Mouse (Mus musculus) left cerebral cortex, adult 2 months (tissue): ENCODE results near the gene Hoxc5. TPM values are rescaled to one million over a fixed set of nuclear protein-coding genes. Genes with fewer than 3 reads are reported as not detected.

Source experiments
- DNase-seq, 2 experiments: peaks; one replicate each; pipeline ENCODE4 v3.0.0; 2021 to 2022; ENCODE audit warnings: low spot score in 2 of 2, mixed read lengths in 1 of 2; ENCODE audit errors: extremely low spot score in 1 of 2
- H3K27ac ChIP-seq: fragments of 200-600 bp; 2 replicates; pipeline ENCODE4 v1.8.1; 2022
- H3K4me3 ChIP-seq: fragments of 200-600 bp; 2 replicates; pipeline ENCODE4 v1.8.1; 2022
- CTCF ChIP-seq: fragments of 200-600 bp; IDR thresholded peaks from 2 replicates; pipeline ENCODE4 v1.8.1; 2022; ENCODE audit warnings: antibody characterized with exemption, mild to moderate bottlenecking, moderate library complexity
- intact Hi-C: fragments of 180-260 bp; cut with DNase I; formaldehyde crosslinking; loops from one replicate; pipeline ENCODE4 v1.15.1; 2025
- total RNA-seq, 2 experiments: library from RNA; stranded (reverse); gene quantifications; 2 replicates each; pipeline ENCODE4 v1.2.3; 2021

The Hoxc5 gene
- total RNA-seq, 2 experiments from 2014 or later = not detected

DNA sequence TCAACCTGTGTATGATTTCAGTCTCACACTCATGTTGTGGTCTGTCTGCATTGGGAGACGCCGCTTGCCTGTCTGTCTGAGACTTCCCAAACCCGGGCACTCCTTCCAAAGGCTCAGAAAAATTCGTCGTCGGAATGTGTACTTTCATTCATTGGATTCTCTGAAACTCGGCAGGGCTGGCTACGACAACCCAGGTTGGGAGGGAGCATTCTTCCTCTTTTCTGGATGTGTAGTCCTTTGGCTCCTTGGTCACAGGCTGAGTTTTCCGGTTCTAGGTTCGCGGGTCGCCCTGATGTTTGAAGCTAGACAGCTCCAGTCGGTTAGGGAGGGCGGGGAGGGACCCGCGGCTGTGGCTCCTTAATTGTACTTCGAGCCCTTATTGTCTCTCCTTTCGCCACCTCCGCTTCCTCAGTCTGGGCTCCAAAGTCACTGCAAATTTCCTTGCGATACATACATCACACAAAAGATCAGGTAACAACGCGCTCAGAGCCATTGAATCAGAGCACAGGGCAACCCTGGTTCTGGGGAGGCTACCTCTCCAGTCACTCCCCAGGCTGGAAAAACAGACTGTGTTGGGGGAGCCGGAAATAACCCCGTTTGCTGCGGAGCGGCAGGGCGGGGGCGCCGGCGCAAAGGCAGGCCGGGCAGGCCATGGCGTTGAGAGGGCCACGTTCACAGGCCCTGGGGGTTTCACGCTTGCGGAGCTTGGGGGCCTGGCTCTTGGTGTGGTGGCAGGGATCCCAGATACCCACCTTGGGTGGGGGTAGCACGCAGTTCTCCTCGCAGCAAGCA is 9.6 kb downstream of the Hoxc5 start:
- Histone ChIP-seq H3K27ac (no peak overlapping the region), H3K4me3 (no peak overlapping the region)
- no peak for DNase-seq
- intact Hi-C loops = no loop called here
- no peak for TF ChIP-seq CTCF

DNA sequence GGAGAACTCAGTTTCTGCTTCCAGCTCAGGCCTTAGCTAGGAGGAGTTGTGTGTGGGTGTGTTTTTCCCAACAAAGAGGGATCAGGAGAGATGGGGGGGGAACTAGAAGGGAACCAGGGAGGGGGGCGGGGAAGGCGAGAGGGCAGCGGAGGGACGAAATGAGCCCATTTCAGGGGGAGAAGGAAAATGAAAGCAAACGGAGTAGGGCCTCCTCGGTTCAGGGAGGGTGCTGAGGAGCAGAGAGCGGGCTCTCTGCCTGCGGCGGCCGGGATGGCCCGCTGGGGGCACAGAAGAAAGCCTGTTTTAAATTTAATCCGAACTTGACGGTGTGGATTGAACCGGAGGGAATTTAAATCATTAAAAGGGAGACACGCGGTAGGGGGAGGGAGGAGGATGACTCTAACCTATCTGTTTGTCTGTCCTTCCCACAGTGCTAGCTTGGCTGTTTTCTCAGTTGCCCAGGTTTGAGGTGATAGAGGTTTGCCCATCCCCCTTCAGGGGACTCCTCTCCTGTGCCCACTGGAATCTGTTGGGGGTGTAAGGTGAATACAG is 10.3 kb downstream of the Hoxc5 start:
- H3K27ac ChIP-seq = no peak overlapping the region
- H3K4me3 ChIP-seq = no peak overlapping the region
- no peak for TF ChIP-seq CTCF
- intact Hi-C loops = no loop called here
- no peak for DNase-seq

DNA sequence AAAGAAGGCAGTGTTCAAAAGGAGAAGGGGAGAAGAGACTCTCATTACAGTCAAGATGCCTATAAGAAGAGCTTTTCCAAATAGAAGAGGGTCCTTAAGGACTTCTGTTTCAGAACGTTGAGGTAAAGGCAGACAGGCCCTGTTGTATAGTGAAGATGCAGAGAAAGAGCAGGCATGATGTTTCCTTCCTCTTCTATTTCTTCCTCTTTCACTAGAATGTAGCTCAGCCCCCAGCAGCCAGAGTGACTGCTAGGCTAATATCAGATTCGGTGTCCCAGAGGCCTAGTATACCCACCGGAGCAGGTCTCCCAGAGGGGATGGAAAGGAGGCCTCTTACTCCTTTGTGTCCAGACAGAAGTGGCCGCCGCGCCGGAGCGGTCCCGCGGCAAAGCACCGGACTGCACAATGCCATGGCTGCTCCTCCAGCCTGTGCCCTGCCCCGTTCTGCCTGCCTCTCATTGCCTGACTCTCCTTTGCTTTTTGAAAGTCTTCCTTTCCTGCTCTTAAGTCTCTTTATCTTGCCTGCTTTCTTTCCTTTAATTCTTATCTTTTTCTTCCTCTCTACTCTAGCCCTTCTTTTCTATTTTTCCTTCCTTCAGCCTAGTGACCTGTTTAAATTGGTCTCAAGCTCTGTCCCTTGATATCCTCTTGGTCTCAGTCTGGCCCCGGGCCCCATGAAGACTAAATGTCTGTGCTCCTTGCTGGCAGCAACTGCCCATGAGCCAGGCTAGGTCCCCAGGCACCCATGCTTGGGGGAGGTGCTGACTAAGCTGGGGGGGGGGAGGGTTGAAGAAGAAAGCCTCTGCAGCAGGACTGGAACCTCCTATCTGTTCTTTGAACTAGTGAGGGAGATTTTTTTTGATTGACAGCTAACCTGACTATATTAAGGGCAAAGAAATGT is 11.6 kb downstream of the Hoxc5 start:
- TF ChIP-seq CTCF = no peak
- Histone ChIP-seq H3K4me3 (no peak overlapping the region), H3K27ac (no peak overlapping the region)
- DNase-seq = no peak
- intact Hi-C loops = no loop called here

DNA sequence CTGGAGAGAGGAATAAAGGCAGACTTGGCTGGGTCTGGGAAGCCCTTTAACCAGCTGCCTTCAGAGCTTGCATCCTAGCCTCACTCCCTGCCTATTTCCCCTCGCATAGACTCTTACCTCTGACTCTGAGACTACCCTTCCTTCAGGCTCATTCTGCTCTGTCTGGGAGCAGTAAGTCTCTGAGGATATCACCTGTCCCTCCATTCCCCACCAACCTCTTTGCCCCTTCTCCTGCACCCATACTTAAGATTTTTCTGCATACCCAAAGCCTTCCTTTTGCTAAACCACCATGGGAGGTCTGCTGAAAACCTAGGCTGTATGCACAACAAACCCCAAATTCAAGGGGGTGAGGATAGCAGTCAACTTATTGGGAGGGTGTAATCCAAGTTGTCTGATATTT is 12.7 kb downstream of the Hoxc5 start:
- no peak overlapping the region for H3K4me3 ChIP-seq
- no peak for DNase-seq
- TF ChIP-seq CTCF = no peak
- intact Hi-C loops = no loop called here
- no peak overlapping the region for H3K27ac ChIP-seq

DNA sequence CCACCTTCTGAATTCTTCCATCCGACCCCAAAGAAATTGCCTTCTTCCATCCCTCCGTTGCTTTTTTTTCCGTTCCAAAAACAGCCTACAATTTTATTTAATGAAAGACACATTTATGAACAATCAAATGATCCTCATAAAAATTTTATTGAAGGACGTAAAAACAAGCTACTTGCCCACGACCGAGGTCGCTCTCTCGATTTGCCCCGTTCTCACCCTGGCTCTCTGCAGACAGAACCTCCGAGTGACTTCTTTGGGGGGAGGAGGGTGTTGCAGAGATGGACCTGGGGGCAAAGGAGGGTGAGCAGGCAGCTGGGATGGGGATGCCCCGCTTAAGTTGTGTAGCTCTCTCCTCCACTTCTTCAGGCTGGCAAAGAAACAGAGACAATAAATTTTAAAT is 13.1 kb downstream of the Hoxc5 start:
- intact Hi-C loops = no loop called here
- no peak for DNase-seq
- no peak overlapping the region for H3K27ac ChIP-seq
- no peak overlapping the region for H3K4me3 ChIP-seq
- TF ChIP-seq CTCF = no peak

DNA sequence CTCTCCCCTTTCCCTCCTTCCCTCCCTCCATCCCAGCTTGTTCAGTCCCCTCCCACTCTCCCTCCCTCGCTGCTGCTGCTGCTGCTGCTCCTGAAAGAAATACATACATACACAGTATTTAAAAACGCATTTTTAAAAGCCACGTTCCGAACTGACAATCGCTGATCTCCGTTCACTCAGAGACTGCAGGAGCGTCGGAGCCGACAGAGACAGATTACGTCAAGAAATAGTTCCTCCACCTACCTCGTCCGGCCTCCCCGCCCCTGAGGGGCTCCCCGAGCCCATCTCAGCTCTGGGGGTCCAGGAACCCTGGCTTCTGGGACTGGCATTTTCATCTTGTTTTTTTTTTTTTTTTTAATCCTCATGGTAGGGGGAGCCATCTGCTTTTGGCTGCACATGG is 13.7 kb downstream of the Hoxc5 start:
- no peak overlapping the region for H3K4me3 ChIP-seq
- H3K27ac ChIP-seq = no peak overlapping the region
- TF ChIP-seq CTCF = no peak
- intact Hi-C loops = no loop called here
- no peak for DNase-seq

DNA sequence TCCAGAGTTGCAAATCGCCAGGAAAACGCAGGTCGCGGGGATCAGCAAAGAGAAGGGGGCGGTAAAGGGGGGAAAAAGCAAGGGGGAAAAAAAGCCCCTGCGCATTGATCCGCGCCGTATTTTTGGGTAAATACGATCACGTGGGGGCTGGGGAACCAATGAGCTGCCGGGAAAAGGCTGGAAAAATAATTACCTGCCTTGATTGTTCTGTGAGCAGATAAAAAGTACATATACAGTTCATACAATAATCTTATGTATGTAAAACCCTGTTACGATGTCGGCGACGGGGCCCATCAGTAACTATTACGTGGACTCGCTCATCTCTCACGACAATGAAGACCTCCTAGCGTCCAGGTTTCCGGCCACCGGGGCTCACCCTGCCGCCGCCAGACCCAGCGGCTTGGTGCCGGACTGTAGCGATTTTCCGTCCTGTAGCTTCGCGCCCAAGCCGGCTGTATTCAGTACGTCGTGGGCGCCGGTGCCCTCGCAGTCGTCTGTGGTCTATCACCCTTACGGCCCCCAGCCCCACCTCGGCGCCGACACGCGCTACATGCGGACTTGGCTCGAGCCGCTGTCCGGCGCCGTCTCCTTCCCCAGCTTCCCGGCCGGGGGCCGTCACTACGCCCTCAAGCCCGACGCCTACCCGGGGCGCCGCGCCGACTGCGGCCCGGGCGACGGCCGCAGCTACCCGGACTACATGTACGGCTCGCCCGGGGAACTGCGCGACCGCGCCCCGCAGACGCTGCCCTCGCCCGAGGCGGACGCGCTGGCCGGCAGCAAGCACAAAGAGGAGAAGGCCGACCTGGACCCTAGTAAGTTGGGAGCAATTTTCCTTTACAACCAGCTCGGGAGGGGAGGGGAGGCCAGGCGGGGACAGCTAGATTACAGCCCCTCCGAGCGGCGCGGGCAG is 14.4 kb downstream of the Hoxc5 start:
- intact Hi-C loops = no loop called here
- TF ChIP-seq CTCF = no peak
- no peak overlapping the region for H3K4me3 ChIP-seq

DNA sequence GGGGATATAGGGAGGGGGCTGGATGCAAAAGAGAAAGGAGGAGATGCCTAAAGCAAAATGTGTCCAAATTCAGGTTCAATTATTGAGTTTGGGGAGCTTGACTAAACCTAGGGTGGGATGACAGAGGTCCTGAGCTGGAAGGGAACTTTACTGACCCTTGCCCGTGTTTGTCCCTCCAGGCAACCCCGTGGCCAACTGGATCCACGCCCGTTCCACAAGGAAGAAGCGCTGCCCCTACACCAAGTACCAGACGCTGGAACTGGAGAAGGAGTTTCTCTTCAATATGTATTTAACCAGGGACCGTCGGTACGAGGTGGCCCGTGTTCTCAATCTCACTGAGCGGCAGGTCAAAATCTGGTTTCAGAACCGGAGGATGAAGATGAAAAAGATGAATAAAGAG is 16.5 kb downstream of the Hoxc5 start:
- Histone ChIP-seq H3K27ac (no peak overlapping the region), H3K4me3 (no peak overlapping the region)
- no peak for DNase-seq
- intact Hi-C loops = no loop called here
- no peak for TF ChIP-seq CTCF

More for the DNA sequence above, 14.4 kb downstream of the Hoxc5 start:
- DNase-seq = no peak
- no peak overlapping the region for H3K27ac ChIP-seq

DNA sequence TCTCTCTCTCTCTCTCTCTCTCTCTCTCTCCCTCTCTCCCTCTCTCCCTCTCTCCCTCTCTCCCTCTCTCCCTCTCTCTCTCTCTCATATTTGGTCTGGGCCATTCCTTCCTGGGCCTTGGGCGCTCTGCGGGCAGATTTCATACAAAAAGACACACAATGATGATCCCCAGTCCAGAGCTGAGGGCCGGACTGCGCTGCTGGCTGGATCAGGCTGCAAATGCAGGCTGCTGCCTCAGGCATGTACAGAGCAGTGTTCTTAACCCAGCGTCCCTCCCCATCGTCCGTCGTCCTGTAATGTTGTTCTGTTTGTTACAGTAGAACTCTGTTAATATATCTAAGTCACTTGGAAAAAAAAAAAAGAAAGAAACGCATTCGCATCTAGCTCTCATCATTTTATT is 17.3 kb downstream of the Hoxc5 start:
- Histone ChIP-seq H3K4me3 (no peak overlapping the region), H3K27ac (no peak overlapping the region)
- intact Hi-C loops = no loop called here
- no peak for TF ChIP-seq CTCF
- no peak for DNase-seq

DNA sequence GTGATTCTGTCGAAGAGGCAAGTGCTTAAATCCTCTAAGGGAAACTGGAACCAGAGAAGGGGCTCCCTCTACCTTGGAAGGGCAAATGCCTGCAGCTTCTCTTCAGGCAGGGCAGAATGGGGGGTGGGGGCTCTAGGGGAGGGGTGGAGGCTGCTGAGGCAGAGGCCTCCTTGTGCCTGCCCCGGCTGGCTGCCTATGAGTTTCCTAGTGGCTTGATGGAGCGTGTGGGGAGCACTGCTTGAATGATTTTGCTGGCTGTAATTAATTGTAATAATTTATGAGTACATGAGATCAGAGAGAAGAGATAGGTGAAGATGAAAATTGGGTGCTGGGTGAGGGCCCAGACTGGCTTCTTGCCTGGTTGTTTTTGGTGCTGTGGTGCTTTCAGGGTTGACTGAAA is 17.7 kb downstream of the Hoxc5 start:
- no peak for DNase-seq
- no peak overlapping the region for H3K4me3 ChIP-seq

More for the DNA sequence above, 17.7 kb downstream of the Hoxc5 start:
- no peak overlapping the region for H3K27ac ChIP-seq
- intact Hi-C loops = loop anchor here (5.0 kb wide), 1 partner anchor 228 kb away; no protein-coding TSS in a partner anchor
- no peak for TF ChIP-seq CTCF
